Mouse (Mus musculus) spleen, adult 2 months (tissue): ENCODE measurements around the gene Helt. TPM values are rescaled to one million over a fixed set of nuclear protein-coding genes. Genes with fewer than 3 reads are reported as not detected.
A peak's percentile ranks its signal among the peaks of the same experiment; 100 is the strongest.

Experiments used
- DNase-seq, 2 experiments: peaks; one replicate each; pipeline versions ENCODE4 v3.0.0 to v3.0.0-alpha.2; 2012 to 2021; ENCODE audit warnings: low spot score in 2 of 2, low read depth in 1 of 2
- H3K27ac ChIP-seq: fragments of 200-500 bp; 2 replicates; pipeline ENCODE4 v1.5.1; 2012; ENCODE audit warnings: low read length, inconsistent platforms; ENCODE audit not compliant: insufficient read depth
- H3K27me3 ChIP-seq: fragments of 200-500 bp; 2 replicates; pipeline ENCODE4 v1.6.1; 2012; ENCODE audit warnings: mild to moderate bottlenecking, moderate library complexity, low read length, inconsistent platforms; ENCODE audit not compliant: control insufficient read depth, insufficient read depth
- H3K36me3 ChIP-seq: fragments of 200-500 bp; 2 replicates; pipeline ENCODE4 v1.6.1; 2012; ENCODE audit warnings: mild to moderate bottlenecking, low read length, inconsistent platforms; ENCODE audit not compliant: control insufficient read depth, insufficient read depth
- H3K4me1 ChIP-seq: fragments of 200-500 bp; 2 replicates; pipeline ENCODE4 v1.6.1; 2011; ENCODE audit warnings: inconsistent platforms; ENCODE audit not compliant: control insufficient read depth, insufficient read depth, insufficient read length
- H3K4me3 ChIP-seq: fragments of 200-500 bp; 2 replicates; pipeline ENCODE4 v1.5.1; 2011; ENCODE audit warnings: mild to moderate bottlenecking, inconsistent platforms; ENCODE audit not compliant: insufficient read depth, insufficient read length; ENCODE audit errors: extremely low read depth
- CTCF ChIP-seq: fragments of 200-500 bp; IDR thresholded peaks from 2 replicates; pipeline ENCODE4 v1.5.1; 2011; ENCODE audit warnings: mild to moderate bottlenecking, inconsistent platforms; ENCODE audit not compliant: insufficient read depth, insufficient read length, insufficient replicate concordance; ENCODE audit errors: extremely low read depth
- POLR2A ChIP-seq: fragments of 200-500 bp; IDR thresholded peaks from 2 replicates; pipeline ENCODE4 v1.6.1; 2011; ENCODE audit warnings: low read depth, low read length, inconsistent platforms
- WGBS: fragments of 180-500 bp; shearing (Covaris S2); methylation state at CpG from one replicate; pipeline ENCODE4 v1.1.7; 2018; 5-methylcytosine and 5-hydroxymethylcytosine counted together
- polyA plus RNA-seq: library from polyadenylated mRNA; depleted of rRNA; stranded (reverse); fragments of >200 nt; gene quantifications from 2 replicates; pipeline ENCODE4 v1.2.3, GENCODE M21; 2012

Gene Helt
- polyA plus RNA-seq, 1 experiment = not detected

DNA sequence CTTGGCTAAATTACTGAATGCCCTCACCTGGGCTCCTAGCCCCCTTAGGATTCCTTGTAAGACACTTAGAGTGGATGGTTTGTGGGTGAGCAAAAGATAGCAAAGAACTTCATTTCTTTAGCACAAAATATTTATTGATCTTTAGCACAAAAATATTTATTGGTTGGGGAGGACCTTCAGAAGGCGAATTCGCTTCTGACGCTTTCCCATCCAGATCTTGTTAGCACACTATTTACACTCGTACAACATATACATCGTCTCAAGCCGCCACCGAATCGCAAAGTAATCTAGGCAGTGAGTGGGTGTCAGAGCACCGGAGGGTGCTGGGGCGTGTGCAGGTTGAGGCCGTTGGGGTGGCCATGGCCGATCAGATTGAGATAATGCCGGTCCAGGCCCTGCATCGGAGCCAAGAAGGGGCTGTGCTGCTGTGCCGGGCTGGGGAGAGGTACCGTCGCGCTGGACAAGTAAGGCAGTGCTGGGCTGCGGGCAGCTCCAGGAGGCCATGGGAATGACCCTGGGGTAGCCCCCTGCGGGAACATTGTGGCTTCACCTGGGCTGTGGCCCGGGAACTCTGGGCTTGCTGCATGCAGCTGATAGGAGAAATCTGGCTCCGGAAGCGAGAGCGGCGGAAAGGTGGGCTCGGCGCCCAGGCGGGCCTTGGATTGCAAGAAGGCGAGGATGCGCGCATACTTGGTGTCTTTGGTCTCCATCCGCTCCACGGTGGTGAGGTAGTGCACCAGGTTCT, 2.4 kb downstream of the Helt start:
- Histone ChIP-seq H3K27ac (no peak overlapping the region), H3K36me3 (no peaks in the 10 kb centered on the region), H3K27me3 (peaks cover 10% of the 10 kb centered on the region), H3K4me1 (no peaks in the 10 kb centered on the region), H3K4me3 (no peak overlapping the region)
- no peak for DNase-seq
- 8% methylated on average over 33 of the region's 33 CpGs for WGBS
- TF ChIP-seq CTCF = no peak

DNA sequence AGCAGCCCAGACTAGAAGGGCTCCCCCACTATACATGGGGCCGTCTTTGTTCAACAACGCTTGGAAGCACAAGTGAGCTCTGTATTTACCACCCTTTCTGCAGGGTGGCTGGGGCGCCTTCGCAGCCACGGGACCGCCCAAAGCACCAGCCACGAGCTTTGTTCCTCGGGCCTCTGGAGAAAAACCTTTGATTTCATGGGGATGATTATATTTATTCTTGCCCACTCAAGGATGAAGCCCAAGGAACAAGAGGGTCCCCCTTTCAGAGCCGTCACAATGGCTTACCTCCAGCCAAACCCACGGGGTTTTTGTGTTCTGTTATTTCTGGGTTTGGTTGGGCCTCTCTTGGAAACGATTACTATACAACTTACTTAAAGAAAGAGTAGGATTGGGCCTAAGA, 5.2 kb downstream of the Helt start:
- Histone ChIP-seq H3K27ac (no peak overlapping the region), H3K36me3 (no peaks in the 10 kb centered on the region), H3K4me1 (no peaks in the 10 kb centered on the region), H3K4me3 (no peak overlapping the region), H3K27me3 (peaks cover 9% of the 10 kb centered on the region)
- no peak for TF ChIP-seq CTCF
- no peak for TF ChIP-seq POLR2A
- WGBS = 50% methylated on average over 11 of the region's 11 CpGs
- no peak for DNase-seq

DNA sequence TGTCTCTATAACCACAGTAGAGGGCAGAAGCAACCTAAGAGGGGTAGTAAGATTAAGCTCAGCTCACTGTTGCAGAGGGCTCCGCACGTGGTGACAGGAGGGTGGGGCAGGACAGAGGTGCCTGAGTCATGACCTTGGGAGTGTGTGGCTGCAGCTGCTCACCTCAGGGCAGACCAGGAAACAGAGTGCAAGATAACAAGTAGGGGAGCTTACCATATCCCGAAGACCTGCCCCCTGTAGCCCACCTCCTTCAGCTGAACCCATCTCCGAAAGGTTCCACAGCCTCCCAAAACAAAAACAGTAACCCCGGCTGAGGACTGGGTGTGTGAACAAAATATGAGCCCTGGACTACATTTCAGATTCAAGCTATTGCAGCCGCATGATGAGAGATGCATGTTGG, 6.5 kb downstream of the Helt start:
- 80% methylated on average over 6 of the region's 6 CpGs for WGBS
- Histone ChIP-seq H3K36me3 (no peaks in the 10 kb centered on the region), H3K4me3 (no peak overlapping the region), H3K4me1 (no peaks in the 10 kb centered on the region), H3K27ac (no peak overlapping the region), H3K27me3 (peaks cover 9% of the 10 kb centered on the region)
- TF ChIP-seq POLR2A (no peak), CTCF (no peak)
- no peak for DNase-seq

DNA sequence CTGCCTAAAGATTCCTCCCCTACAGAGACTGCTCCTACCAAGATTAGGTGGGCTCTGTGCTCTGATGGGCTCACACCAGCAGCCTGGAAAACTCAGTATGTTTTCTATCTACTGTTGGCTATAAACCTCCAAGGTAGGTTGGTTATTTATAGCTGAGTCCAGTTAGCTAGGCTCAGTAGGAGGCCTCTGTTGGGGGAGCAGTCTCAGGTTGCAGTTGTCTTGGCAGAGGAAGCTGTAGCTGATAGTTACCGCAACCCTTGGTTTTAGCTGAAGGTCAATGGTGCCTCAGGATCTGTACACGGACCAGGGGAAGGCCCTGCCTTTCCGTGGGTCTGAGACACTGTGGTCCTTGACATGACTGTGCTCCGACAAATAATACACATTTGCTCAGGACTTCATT, 8.5 kb downstream of the Helt start:
- WGBS = 87% methylated on average over 4 of the region's 4 CpGs
- no peaks in the 10 kb centered on the region for H3K27me3 ChIP-seq
- no peak overlapping the region for H3K27ac ChIP-seq
- no peaks in the 10 kb centered on the region for H3K4me1 ChIP-seq
- H3K4me3 ChIP-seq = no peak overlapping the region
- DNase-seq = no peak
- H3K36me3 ChIP-seq = no peaks in the 10 kb centered on the region
- TF ChIP-seq CTCF = no peak
- no peak for TF ChIP-seq POLR2A

DNA sequence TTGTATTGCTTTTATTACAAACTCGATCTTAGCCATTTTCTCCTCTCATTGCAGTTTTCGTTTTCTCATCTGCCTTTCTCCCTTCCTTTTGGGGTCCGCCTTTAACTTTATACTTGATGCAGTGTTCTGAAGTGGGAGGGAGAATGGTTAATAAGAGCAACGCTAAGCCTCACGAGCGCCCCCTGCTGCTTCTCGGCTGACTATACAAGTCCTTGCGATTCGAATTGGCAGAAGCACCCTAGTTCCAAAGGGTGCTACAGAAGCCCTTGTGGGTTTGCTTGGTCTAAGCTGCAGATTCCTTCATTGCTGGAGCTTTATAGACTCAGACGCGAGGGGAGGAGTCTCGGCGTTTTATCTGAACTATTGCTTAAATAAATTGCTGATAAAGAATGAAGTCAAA, 12.9 kb downstream of the Helt start:
- H3K4me3 ChIP-seq = no peak overlapping the region
- no peaks in the 10 kb centered on the region for H3K4me1 ChIP-seq
- no peak overlapping the region for H3K27ac ChIP-seq
- H3K27me3 ChIP-seq = no peaks in the 10 kb centered on the region
- peak in 1 of 2 experiments; percentile 39 for DNase-seq
- WGBS = 14% methylated on average over 13 of the region's 13 CpGs
- TF ChIP-seq POLR2A = no peak
- TF ChIP-seq CTCF = peak; percentile 65; the same call in 1 of the 2 replicates
- no peaks in the 10 kb centered on the region for H3K36me3 ChIP-seq

DNA sequence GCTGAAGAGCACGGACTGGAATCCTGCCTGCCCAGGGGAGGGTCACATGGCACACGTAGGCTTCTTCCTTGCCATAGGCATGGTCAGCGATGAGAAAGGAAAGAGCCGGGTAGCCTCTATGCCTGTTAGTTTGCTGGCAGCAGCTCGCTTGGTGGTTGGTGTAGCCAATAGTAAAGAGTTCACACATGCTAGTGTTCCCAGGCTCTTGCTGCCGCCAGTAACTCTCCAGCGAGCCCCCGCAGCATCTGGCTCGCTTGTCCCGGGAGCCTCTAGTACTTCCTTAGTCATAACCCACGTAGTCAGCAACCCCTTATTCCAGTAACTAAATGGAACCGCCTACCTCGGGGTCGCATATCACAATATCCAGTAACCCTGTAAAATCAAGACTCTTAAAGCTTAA, 17.5 kb downstream of the Helt start:
- Histone ChIP-seq H3K27ac (no peak overlapping the region), H3K4me3 (no peak overlapping the region), H3K27me3 (no peaks in the 10 kb centered on the region), H3K36me3 (no peaks in the 10 kb centered on the region), H3K4me1 (no peaks in the 10 kb centered on the region)
- DNase-seq = no peak
- TF ChIP-seq CTCF (no peak), POLR2A (no peak)
- 87% methylated on average over 14 of the region's 14 CpGs for WGBS

DNA sequence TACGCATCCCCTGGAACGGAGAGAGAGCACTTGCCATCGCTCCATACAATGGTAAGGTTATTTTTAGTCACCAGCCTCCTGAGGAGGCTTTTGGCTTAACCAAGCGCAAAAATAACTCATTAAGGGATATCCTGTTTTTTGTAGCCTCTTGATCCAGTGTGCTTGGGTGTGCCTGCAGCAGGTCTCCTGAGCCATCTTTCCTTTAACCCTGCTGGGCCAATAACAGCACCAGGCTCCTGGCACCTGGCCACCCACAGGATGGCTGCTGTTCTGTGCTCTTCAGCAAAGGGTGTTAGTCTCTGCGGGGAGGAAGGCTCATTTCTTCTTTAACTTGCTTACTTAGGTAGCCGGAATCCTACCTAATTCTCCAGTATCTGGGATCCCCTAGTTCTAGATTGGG, 23.7 kb downstream of the Helt start:
- no peaks in the 10 kb centered on the region for H3K4me1 ChIP-seq
- TF ChIP-seq CTCF (no peak), POLR2A (no peak)
- WGBS = 47% methylated on average over 6 of the region's 6 CpGs
- no peak overlapping the region for H3K4me3 ChIP-seq
- no peak for DNase-seq
- no peaks in the 10 kb centered on the region for H3K36me3 ChIP-seq
- H3K27ac ChIP-seq = no peak overlapping the region
- H3K27me3 ChIP-seq = no peaks in the 10 kb centered on the region
